Mouse (Mus musculus): Measurements from ENCODE around the gene Pmepa1.

GRCm38 (mm10) chr2:173220754-173221153, 55.6 kb downstream of the Pmepa1 start:
- TF ChIP-seq CTCF (IDR thresholded peaks at IDR 0.05; ENCODE audit: extremely low read depth, insufficient read depth, insufficient read length, insufficient replicate concordance) (no peak), POLR2A (IDR thresholded peaks at IDR 0.05; ENCODE audit: low read depth, low read length) (no peak)
